Mouse (Mus musculus) brain, embryonic 14.5 days (tissue): ENCODE data around the gene Rnf8.

Experiments used
- CTCF ChIP-seq: fragments of 200-500 bp; IDR thresholded peaks from 2 replicates; pipeline ENCODE4 v1.5.1; 2012; ENCODE audit warnings: inconsistent platforms, mild to moderate bottlenecking, moderate library complexity, borderline replicate concordance; ENCODE audit not compliant: insufficient read depth, insufficient read length; ENCODE audit errors: extremely low read depth
- POLR2A ChIP-seq: fragments of 200-500 bp; IDR thresholded peaks from 2 replicates; pipeline ENCODE4 v1.6.1; 2012; ENCODE audit warnings: mild to moderate bottlenecking, inconsistent platforms, borderline replicate concordance; ENCODE audit not compliant: poor library complexity, insufficient read depth, insufficient read length, severe bottlenecking; ENCODE audit errors: extremely low read depth

DNA sequence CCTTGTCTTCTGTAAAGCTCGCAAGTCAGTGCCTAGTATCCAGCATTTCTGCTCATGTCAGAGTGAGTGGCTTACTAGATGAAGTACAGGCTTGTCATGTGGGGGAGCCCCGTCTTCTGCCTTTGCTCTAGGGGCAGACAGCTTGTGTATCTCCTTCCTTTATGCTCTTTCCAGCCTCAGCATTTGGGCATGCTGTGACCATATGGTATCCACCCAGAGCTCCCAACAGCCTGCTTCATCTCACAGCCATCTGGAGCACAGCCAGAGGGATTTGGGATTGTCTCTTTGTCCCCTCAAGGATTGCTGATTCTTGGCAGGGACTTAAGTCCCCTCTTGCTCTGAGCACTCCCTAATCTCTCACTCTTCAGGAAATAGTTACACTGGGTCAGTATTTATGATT, 65.6 kb downstream of the Rnf8 start:
- TF ChIP-seq CTCF (no peak), POLR2A (no peak)
